13 mouse cellular contexts compared by ENCODE assay signal in the genomic region with DNA sequence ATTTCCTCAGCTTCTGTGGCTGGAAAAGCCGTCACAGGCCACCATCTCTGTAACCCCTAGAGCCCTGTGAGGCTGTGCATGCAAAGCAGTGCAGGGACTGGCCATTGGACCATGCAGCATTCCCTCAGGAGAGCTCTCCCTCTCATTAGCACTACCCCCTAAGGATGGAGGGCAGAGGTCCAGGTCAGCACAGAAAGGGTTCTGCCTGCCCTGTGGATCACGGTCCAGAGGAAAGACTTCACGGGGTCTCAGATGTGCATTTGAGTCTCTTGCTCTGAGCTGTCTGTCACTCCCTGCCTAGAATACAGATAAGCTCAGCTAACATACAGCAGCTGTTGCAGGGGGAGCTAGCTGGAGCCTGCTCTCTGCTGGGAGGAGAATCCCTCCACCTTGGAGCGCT.
A peak's percentile ranks its signal among the peaks of the same experiment; 100 is the strongest.
DNase-seq lines count a peak whose midpoint lies in the region; ATAC-seq lines count a peak whose summit lies in the region.
"Had no signal": no experiment of that assay in that cellular context is flagged by ENCODE, and none has a peak within 500 bp of the region (broad histone marks: within the 10 kb centered on the region; RNA-seq: fewer than 3 reads in every experiment).

No protein-coding gene starts in this region.

- no peak overlapping the region for H3K4me2 ChIP-seq in kidney, embryonic 14.5 days (replicated peaks; ENCODE audit: low read depth, low read length)
- H3K4me2 ChIP-seq in embryonic facial prominence, embryonic 14.5 days (ENCODE audit: low read depth, low read length), result no peak overlapping the region
- no peak overlapping the region for H3K4me2 ChIP-seq in hindbrain, embryonic 13.5 days
- no peak overlapping the region for H3K4me2 ChIP-seq in midbrain, embryonic 16.5 days (ENCODE audit: low read length)
- H3K4me2 ChIP-seq: limb, embryonic 12.5 days had no signal

- H3K9me3 ChIP-seq in kidney, embryonic 14.5 days (ENCODE audit: control insufficient read depth, low read length), result no peaks in the 10 kb centered on the region
- H3K9me3 ChIP-seq in embryonic facial prominence, embryonic 14.5 days (ENCODE audit: control insufficient read depth, low read length), result no peaks in the 10 kb centered on the region
- H3K9me3 ChIP-seq in hindbrain, embryonic 13.5 days, result no peaks in the 10 kb centered on the region
- no peaks in the 10 kb centered on the region for H3K9me3 ChIP-seq in midbrain, embryonic 16.5 days (replicated peaks; ENCODE audit: control insufficient read depth, low read length, poor library complexity, severe bottlenecking)
- H3K9me3 ChIP-seq: limb, embryonic 12.5 days had no signal

- DNase-seq in kidney, adult 11 months, result no peak
- peak; percentile 5 for DNase-seq in embryonic facial prominence, embryonic 14.5 days (ENCODE audit: low spot score)
- DNase-seq in Muller cell, postnatal 12 days (ENCODE audit: inconsistent ontology term), result no peak
- DNase-seq in adrenal gland, postnatal 36 days, result no peak
- DNase-seq in gastrocnemius, adult 8-10 months (ENCODE audit: low spot score in 2 of 2), result no peak
- DNase-seq: adrenal gland, adult 2 months; layer of hippocampus, adult 9-11 months; lung, adult 18-20 months had no signal

- no peaks in the 10 kb centered on the region for H3K4me1 ChIP-seq in kidney, embryonic 14.5 days (ENCODE audit: control insufficient read depth, insufficient read depth, low read length)
- no peaks in the 10 kb centered on the region for H3K4me1 ChIP-seq in embryonic facial prominence, embryonic 14.5 days (ENCODE audit: control insufficient read depth, insufficient read depth, low read length)
- H3K4me1 ChIP-seq in hindbrain, embryonic 13.5 days (replicated peaks), result peaks cover 8% of the 10 kb centered on the region
- peaks cover 2% of the 10 kb centered on the region; the same call in 1 of the 2 replicates for H3K4me1 ChIP-seq in midbrain, embryonic 16.5 days (ENCODE audit: control insufficient read depth, insufficient read depth, low read length)

- H3K27me3 ChIP-seq in kidney, embryonic 14.5 days (ENCODE audit: control insufficient read depth, insufficient read depth, low read length), result no peaks in the 10 kb centered on the region
- no peaks in the 10 kb centered on the region for H3K27me3 ChIP-seq in embryonic facial prominence, embryonic 14.5 days (replicated peaks; ENCODE audit: control insufficient read depth, insufficient read depth, low read length)
- no peaks in the 10 kb centered on the region for H3K27me3 ChIP-seq in hindbrain, embryonic 13.5 days
- H3K27me3 ChIP-seq in midbrain, embryonic 16.5 days (ENCODE audit: control insufficient read depth, insufficient read depth, low read depth, low read length), result no peaks in the 10 kb centered on the region
- H3K27me3 ChIP-seq: limb, embryonic 12.5 days had no signal

- 33% methylated on average over 4 of the region's 4 CpGs for WGBS in kidney, embryonic 14.5 days
- 45% methylated on average over 4 of the region's 4 CpGs for WGBS in embryonic facial prominence, embryonic 14.5 days
- 16% methylated on average over 4 of the region's 4 CpGs for WGBS in hindbrain, embryonic 13.5 days
- WGBS in midbrain, embryonic 16.5 days, result 15% methylated on average over 4 of the region's 4 CpGs

- no peak overlapping the region for H3K27ac ChIP-seq in kidney, embryonic 14.5 days (ENCODE audit: low read depth, low read length)
- no peak overlapping the region for H3K27ac ChIP-seq in embryonic facial prominence, embryonic 14.5 days (replicated peaks; ENCODE audit: low read depth, low read length)
- peak overlapping the region; percentile 52; the same call in 1 of the 2 replicates for H3K27ac ChIP-seq in hindbrain, embryonic 13.5 days
- H3K27ac ChIP-seq in midbrain, embryonic 16.5 days (ENCODE audit: low read length), result no peak overlapping the region
- H3K27ac ChIP-seq: limb, embryonic 12.5 days had no signal

- no peak overlapping the region for H3K9ac ChIP-seq in kidney, embryonic 14.5 days (ENCODE audit: low read depth, low read length)
- no peak overlapping the region for H3K9ac ChIP-seq in embryonic facial prominence, embryonic 14.5 days (ENCODE audit: low read depth, low read length)
- H3K9ac ChIP-seq in hindbrain, embryonic 13.5 days, result no peak overlapping the region
- H3K9ac ChIP-seq in midbrain, embryonic 16.5 days (ENCODE audit: low read depth, low read length), result no peak overlapping the region
- H3K9ac ChIP-seq: limb, embryonic 12.5 days had no signal

- no peaks in the 10 kb centered on the region for H3K36me3 ChIP-seq in kidney, embryonic 14.5 days (ENCODE audit: control insufficient read depth, insufficient read depth, low read length)
- H3K36me3 ChIP-seq in embryonic facial prominence, embryonic 14.5 days (ENCODE audit: control insufficient read depth, insufficient read depth, low read length), result no peaks in the 10 kb centered on the region
- H3K36me3 ChIP-seq in hindbrain, embryonic 13.5 days, result no peaks in the 10 kb centered on the region
- no peaks in the 10 kb centered on the region for H3K36me3 ChIP-seq in midbrain, embryonic 16.5 days (ENCODE audit: control insufficient read depth, insufficient read depth, low read length)
- H3K36me3 ChIP-seq: limb, embryonic 12.5 days had no signal

- no peak overlapping the region for H3K4me3 ChIP-seq in kidney, embryonic 14.5 days (ENCODE audit: low read length)
- H3K4me3 ChIP-seq in embryonic facial prominence, embryonic 14.5 days (ENCODE audit: low read depth, low read length), result no peak overlapping the region
- no peak overlapping the region for H3K4me3 ChIP-seq in hindbrain, embryonic 13.5 days
- no peak overlapping the region for H3K4me3 ChIP-seq in midbrain, embryonic 16.5 days (ENCODE audit: low read depth, low read length)
- H3K4me3 ChIP-seq: limb, embryonic 12.5 days had no signal

- ATAC-seq in kidney, embryonic 14.5 days (ENCODE audit: low FRiP score, low TSS enrichment), result 0 out of 2 replicates have a peak, but pooled peaks have one; percentile 24
- ATAC-seq in embryonic facial prominence, embryonic 14.5 days (ENCODE audit: low read depth), result no peak; the same call in 1 of the 2 replicates
- ATAC-seq in hindbrain, embryonic 13.5 days (ENCODE audit: low FRiP score), result peak; percentile 75; the same call in 1 of the 2 replicates
- peak; percentile 56 for ATAC-seq in midbrain, embryonic 16.5 days
- ATAC-seq: intestine, postnatal 0 days had no signal
